Mouse (Mus musculus) ES-Bruce4 (cell line): ENCODE results near the gene Tnrc6c. TPM values are rescaled to one million over a fixed set of nuclear protein-coding genes. Genes with fewer than 3 reads are reported as not detected.

Experiments
- H3K27ac ChIP-seq: 2 replicates; pipeline ENCODE4 v1.5.1; 2012; ENCODE audit warnings: low read length, inconsistent platforms; ENCODE audit not compliant: insufficient read depth
- H3K27me3 ChIP-seq: 2 replicates; pipeline ENCODE4 v1.6.1; 2012; ENCODE audit warnings: mild to moderate bottlenecking, low read length, inconsistent platforms; ENCODE audit not compliant: control insufficient read depth, poor library complexity, insufficient read depth, severe bottlenecking
- H3K36me3 ChIP-seq: 2 replicates; pipeline ENCODE4 v1.6.1; 2012; ENCODE audit warnings: inconsistent platforms, mild to moderate bottlenecking, low read length, moderate library complexity; ENCODE audit not compliant: control insufficient read depth, poor library complexity, insufficient read depth, severe bottlenecking
- H3K4me1 ChIP-seq: one replicate; pipeline ENCODE4 v1.8.1; 2011; ENCODE audit warnings: low read length; ENCODE audit not compliant: control insufficient read depth, insufficient read depth
- H3K4me3 ChIP-seq: 2 replicates; pipeline ENCODE4 v1.5.1; 2011; ENCODE audit warnings: low read depth, mild to moderate bottlenecking, low read length
- H3K9ac ChIP-seq: 2 replicates; pipeline ENCODE4 v1.6.1; 2012; ENCODE audit warnings: low read depth, mild to moderate bottlenecking, inconsistent platforms; ENCODE audit not compliant: poor library complexity, severe bottlenecking
- H3K9me3 ChIP-seq: replicated peaks from 2 replicates; pipeline ENCODE4 v1.6.1; 2012; ENCODE audit warnings: mild to moderate bottlenecking, low read length, inconsistent platforms; ENCODE audit not compliant: control insufficient read depth, poor library complexity, insufficient read depth, severe bottlenecking
- CTCF ChIP-seq: IDR thresholded peaks from one replicate; pipeline ENCODE4 v1.8.1; 2011; ENCODE audit warnings: low read depth, low read length
- EP300 ChIP-seq: IDR thresholded peaks from 2 replicates; pipeline ENCODE4 v1.6.1; 2011; ENCODE audit warnings: low read depth, low read length; ENCODE audit not compliant: insufficient read depth
- POLR2A ChIP-seq: IDR thresholded peaks from one replicate; pipeline ENCODE4 v1.8.1; 2011; ENCODE audit warnings: low read length; ENCODE audit not compliant: insufficient read depth
- polyA plus RNA-seq: library from polyadenylated mRNA; stranded (reverse); fragments of >200 nt; gene quantifications from 2 replicates; pipeline ENCODE4 v1.2.4, GENCODE M21; 2011; ENCODE audit warnings: low read depth; ENCODE audit not compliant: missing spikeins, insufficient read depth, insufficient read length

Tnrc6c gene
- polyA plus RNA-seq, 1 experiment, result 28.6 TPM

DNA sequence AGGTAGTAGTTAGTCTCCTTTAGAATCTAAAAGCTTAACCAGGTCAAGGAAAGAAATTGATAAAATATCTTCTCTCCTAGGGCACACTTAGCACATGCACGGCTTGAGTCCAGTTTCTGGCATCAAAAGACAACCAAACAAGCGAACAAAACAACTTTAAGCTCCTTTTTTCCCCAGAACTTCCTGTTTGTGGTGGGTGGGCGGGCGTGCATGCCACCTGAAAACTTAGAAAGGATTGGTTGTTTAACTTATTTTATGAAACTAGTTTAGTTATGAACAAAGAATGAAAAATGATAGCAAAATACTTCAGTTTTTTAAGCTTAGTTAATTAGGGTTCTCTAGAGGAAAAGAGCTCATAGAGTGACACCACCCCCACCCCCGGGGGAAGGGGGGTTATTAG, 17.5 kb downstream of the Tnrc6c start:
- Histone ChIP-seq H3K36me3 (peaks cover 2% of the 10 kb centered on the region; the same call in 1 of the 2 replicates), H3K9ac (no peak overlapping the region), H3K4me3 (no peak overlapping the region), H3K27ac (no peak overlapping the region), H3K9me3 (no peaks in the 10 kb centered on the region), H3K4me1 (no peaks in the 10 kb centered on the region), H3K27me3 (no peaks in the 10 kb centered on the region)
- TF ChIP-seq CTCF (no peak), POLR2A (no peak), EP300 (no peak)

- H3K9me3 ChIP-seq, result no peaks in the 10 kb centered on the region
- H3K4me3 ChIP-seq, result no peak overlapping the region
- H3K27ac ChIP-seq, result no peak overlapping the region
- H3K27me3 ChIP-seq, result no peaks in the 10 kb centered on the region
- H3K9ac ChIP-seq, result no peak overlapping the region
- TF ChIP-seq POLR2A (no peak), CTCF (peak; percentile 40), EP300 (no peak)
- peaks cover 2% of the 10 kb centered on the region; the same call in 1 of the 2 replicates for H3K36me3 ChIP-seq
- no peaks in the 10 kb centered on the region for H3K4me1 ChIP-seq
Measured at GRCm38 (mm10) chr11:117674531-117674930, 20.4 kb downstream of the Tnrc6c start.

GRCm38 (mm10) chr11:117676649-117677048, 22.6 kb downstream of the Tnrc6c start:
- Histone ChIP-seq H3K36me3 (peaks cover 2% of the 10 kb centered on the region; the same call in 1 of the 2 replicates), H3K4me3 (no peak overlapping the region), H3K27me3 (no peaks in the 10 kb centered on the region), H3K4me1 (no peaks in the 10 kb centered on the region), H3K27ac (no peak overlapping the region), H3K9ac (no peak overlapping the region), H3K9me3 (no peaks in the 10 kb centered on the region)
- no peak for TF ChIP-seq POLR2A
- TF ChIP-seq CTCF, result no peak
- no peak for TF ChIP-seq EP300

DNA sequence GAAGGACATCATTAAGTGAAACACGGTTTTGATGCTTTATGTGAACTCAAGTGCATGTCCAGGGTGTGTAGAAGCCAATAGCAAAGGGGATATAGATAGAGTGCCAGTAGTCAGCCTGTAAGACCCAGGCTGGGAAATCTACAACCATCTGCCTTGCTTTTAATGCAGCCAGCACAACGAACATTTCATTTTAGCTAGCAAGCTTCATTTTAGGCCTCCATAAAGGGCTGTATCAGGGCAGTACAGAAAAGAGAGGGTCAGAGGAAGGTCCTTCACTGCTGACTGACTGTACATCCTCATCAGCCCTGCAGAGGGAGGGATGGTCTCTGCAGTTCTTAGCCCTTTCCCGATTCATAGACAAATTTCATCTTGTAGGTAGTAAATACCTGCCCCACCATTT, 23.0 kb downstream of the Tnrc6c start:
- H3K27me3 ChIP-seq, result no peaks in the 10 kb centered on the region
- H3K36me3 ChIP-seq, result peaks cover 2% of the 10 kb centered on the region; the same call in 1 of the 2 replicates
- TF ChIP-seq POLR2A (no peak), EP300 (no peak)
- no peak overlapping the region for H3K27ac ChIP-seq
- no peak overlapping the region for H3K4me3 ChIP-seq
- H3K4me1 ChIP-seq, result no peaks in the 10 kb centered on the region
- no peaks in the 10 kb centered on the region for H3K9me3 ChIP-seq
- no peak overlapping the region for H3K9ac ChIP-seq

DNA sequence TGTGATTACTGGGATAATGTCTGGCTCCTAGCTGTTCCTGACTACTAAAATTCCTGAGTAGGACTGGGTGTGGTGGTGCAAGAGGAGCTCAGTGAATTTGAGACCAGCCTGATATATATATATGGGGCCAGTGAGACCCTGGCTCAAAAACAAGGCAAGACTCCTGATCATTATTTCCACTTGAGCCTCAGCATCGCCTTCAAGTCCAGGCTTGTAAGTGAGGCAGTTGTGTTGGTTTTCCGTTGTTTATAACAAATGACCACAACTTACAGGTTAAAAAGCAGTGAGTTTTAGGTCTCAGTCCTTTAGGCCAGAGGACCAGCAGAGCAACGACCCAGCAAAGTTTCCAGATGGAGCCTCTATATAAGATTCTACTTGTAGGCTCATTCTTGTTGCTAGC, 23.5 kb downstream of the Tnrc6c start:
- Histone ChIP-seq H3K9me3 (no peaks in the 10 kb centered on the region), H3K9ac (no peak overlapping the region), H3K27ac (no peak overlapping the region), H3K4me1 (no peaks in the 10 kb centered on the region), H3K4me3 (no peak overlapping the region), H3K27me3 (no peaks in the 10 kb centered on the region), H3K36me3 (peaks cover 2% of the 10 kb centered on the region; the same call in 1 of the 2 replicates)
- TF ChIP-seq POLR2A (no peak), EP300 (no peak), CTCF (no peak)

- TF ChIP-seq POLR2A (no peak), CTCF (no peak), EP300 (no peak)
- Histone ChIP-seq H3K9me3 (no peaks in the 10 kb centered on the region), H3K27me3 (no peaks in the 10 kb centered on the region)
Measured at GRCm38 (mm10) chr11:117678155-117678554, 24.1 kb downstream of the Tnrc6c start.

More at GRCm38 (mm10) chr11:117678155-117678554, 24.1 kb downstream of the Tnrc6c start:
- Histone ChIP-seq H3K36me3 (peaks cover 2% of the 10 kb centered on the region; the same call in 1 of the 2 replicates), H3K4me3 (no peak overlapping the region), H3K9ac (no peak overlapping the region), H3K4me1 (no peaks in the 10 kb centered on the region), H3K27ac (no peak overlapping the region)
